Mouse (Mus musculus) stomach, embryonic 16.5 days (tissue): ENCODE data around the gene Vmn1r4. TPM values are rescaled to one million over a fixed set of nuclear protein-coding genes. Genes with fewer than 3 reads are reported as not detected.

Experiments
- ATAC-seq: fragments of 200-750 bp; cut with Nextera tagmentation; 2 replicates; pipeline ENCODE4 v1.8.0; 2017; ENCODE audit warnings: moderate number of reproducible peaks, moderate TSS enrichment; ENCODE audit not compliant: insufficient read depth, low FRiP score
- H3K27ac ChIP-seq: fragments of 300-500 bp; sonication (generic); 2 replicates; pipeline ENCODE4 v1.5.1; 2014; ENCODE audit warnings: low read length
- H3K27me3 ChIP-seq: fragments of 300-500 bp; sonication (generic); 2 replicates; pipeline ENCODE4 v1.6.1; 2014; ENCODE audit warnings: low read length, control low read depth, mixed read lengths; ENCODE audit not compliant: control insufficient read depth, insufficient read depth
- H3K36me3 ChIP-seq: fragments of 300-500 bp; sonication (generic); 2 replicates; pipeline ENCODE4 v1.6.1; 2014; ENCODE audit warnings: low read length; ENCODE audit not compliant: control insufficient read depth, insufficient read depth
- H3K4me1 ChIP-seq: fragments of 300-500 bp; sonication (generic); 2 replicates; pipeline ENCODE4 v1.6.1; 2014; ENCODE audit warnings: low read length, control low read depth, mixed read lengths; ENCODE audit not compliant: control insufficient read depth, insufficient read depth
- H3K4me2 ChIP-seq: fragments of 300-500 bp; sonication (generic); 2 replicates; pipeline ENCODE4 v1.6.1; 2014; ENCODE audit warnings: low read depth, low read length, mixed read lengths
- H3K4me3 ChIP-seq: fragments of 300-500 bp; sonication (generic); replicated peaks from 2 replicates; pipeline ENCODE4 v1.5.1; 2014; ENCODE audit warnings: mild to moderate bottlenecking, low read length
- H3K9ac ChIP-seq: fragments of 300-500 bp; sonication (generic); 2 replicates; pipeline ENCODE4 v1.6.1; 2014; ENCODE audit warnings: low read length
- H3K9me3 ChIP-seq: fragments of 300-500 bp; sonication (generic); replicated peaks from 2 replicates; pipeline ENCODE4 v1.6.1; 2016; ENCODE audit warnings: low read length, control low read depth; ENCODE audit not compliant: control insufficient read depth
- WGBS: fragments of 180-500 bp; shearing (Covaris S2); extraction: QIAGEN DNeasy Blood & Tissue Kit; methylation state at CpG from one replicate; pipeline ENCODE4 v1.1.7; 2014; 5-methylcytosine and 5-hydroxymethylcytosine counted together
- polyA plus RNA-seq: library from polyadenylated mRNA; unstranded; fragments of >200 nt; fragmentation: Nextera tagmentation; extraction: Ambion mirVana; gene quantifications from 2 replicates; pipeline ENCODE4 v1.2.1, GENCODE M21; 2015

Gene Vmn1r4
- polyA plus RNA-seq, 1 experiment from 2014 or later, result 0.21 TPM

GRCm38 (mm10) chr6:56901824-56902386, 21.9 kb upstream of the Vmn1r4 start:
- peaks cover 30% of the 10 kb centered on the region for H3K4me1 ChIP-seq
- 27% methylated on average over 12 of the region's 12 CpGs for WGBS
- peak; percentile 96 for ATAC-seq
- H3K27me3 ChIP-seq, result no peaks in the 10 kb centered on the region
- H3K9me3 ChIP-seq, result no peaks in the 10 kb centered on the region
- peak overlapping the region; percentile 27 for H3K4me3 ChIP-seq
- peak overlapping the region; percentile 47 for H3K4me2 ChIP-seq
- peak overlapping the region; percentile 89 for H3K27ac ChIP-seq
- H3K36me3 ChIP-seq, result no peaks in the 10 kb centered on the region
- 0 out of 2 replicates have a peak overlapping the region, but pooled peaks have one; percentile 26 for H3K9ac ChIP-seq

- ATAC-seq, result no peak
- Histone ChIP-seq H3K9ac (no peak overlapping the region), H3K9me3 (no peaks in the 10 kb centered on the region), H3K36me3 (no peaks in the 10 kb centered on the region), H3K27ac (peak overlapping the region; percentile 89), H3K27me3 (no peaks in the 10 kb centered on the region), H3K4me3 (no peak overlapping the region), H3K4me1 (peaks cover 30% of the 10 kb centered on the region), H3K4me2 (no peak overlapping the region)
- 66% methylated on average over 7 of the region's 7 CpGs for WGBS
Measured at GRCm38 (mm10) chr6:56902606-56903520, 21.0 kb upstream of the Vmn1r4 start.

GRCm38 (mm10) chr6:56903831-56904230, 20.0 kb upstream of the Vmn1r4 start:
- peaks cover 30% of the 10 kb centered on the region for H3K4me1 ChIP-seq
- no peak overlapping the region for H3K4me2 ChIP-seq
- no peak overlapping the region for H3K4me3 ChIP-seq
- no peaks in the 10 kb centered on the region for H3K36me3 ChIP-seq
- H3K9me3 ChIP-seq, result no peaks in the 10 kb centered on the region
- WGBS, result 21% methylated on average over 6 of the region's 6 CpGs
- peak overlapping the region; percentile 76 for H3K27ac ChIP-seq
- H3K9ac ChIP-seq, result peak overlapping the region; percentile 12; the same call in 1 of the 2 replicates
- H3K27me3 ChIP-seq, result no peaks in the 10 kb centered on the region
- ATAC-seq, result no peak

- Histone ChIP-seq H3K9me3 (no peaks in the 10 kb centered on the region), H3K27ac (peak overlapping the region; percentile 76; the same call in 1 of the 2 replicates), H3K9ac (no peak overlapping the region), H3K27me3 (no peaks in the 10 kb centered on the region), H3K4me3 (no peak overlapping the region), H3K36me3 (no peaks in the 10 kb centered on the region), H3K4me1 (peaks cover 30% of the 10 kb centered on the region), H3K4me2 (no peak overlapping the region)
- 73% methylated on average over 1 of the region's 1 CpGs for WGBS
- no peak for ATAC-seq
Measured at GRCm38 (mm10) chr6:56904330-56904729, 19.5 kb upstream of the Vmn1r4 start.

- Histone ChIP-seq H3K9me3 (no peaks in the 10 kb centered on the region), H3K27me3 (no peaks in the 10 kb centered on the region), H3K4me1 (peaks cover 30% of the 10 kb centered on the region), H3K9ac (no peak overlapping the region), H3K4me3 (no peak overlapping the region), H3K27ac (peak overlapping the region; percentile 57; the same call in 1 of the 2 replicates), H3K36me3 (no peaks in the 10 kb centered on the region), H3K4me2 (no peak overlapping the region)
- WGBS, result 55% methylated on average over 2 of the region's 2 CpGs
- no peak for ATAC-seq
Measured at GRCm38 (mm10) chr6:56904982-56905381, 18.8 kb upstream of the Vmn1r4 start.

GRCm38 (mm10) chr6:56905486-56905885, 18.3 kb upstream of the Vmn1r4 start:
- no peak overlapping the region for H3K4me3 ChIP-seq
- H3K9ac ChIP-seq, result no peak overlapping the region
- no peaks in the 10 kb centered on the region for H3K9me3 ChIP-seq
- no peak overlapping the region for H3K27ac ChIP-seq
- H3K27me3 ChIP-seq, result no peaks in the 10 kb centered on the region
- no peak overlapping the region for H3K4me2 ChIP-seq
- no peaks in the 10 kb centered on the region for H3K36me3 ChIP-seq
- ATAC-seq, result no peak
- H3K4me1 ChIP-seq, result peaks cover 30% of the 10 kb centered on the region
- WGBS, result 75% methylated on average over 5 of the region's 5 CpGs

GRCm38 (mm10) chr6:56906121-56906846, 17.5 kb upstream of the Vmn1r4 start:
- 74% methylated on average over 8 of the region's 8 CpGs for WGBS

GRCm38 (mm10) chr6:56907973-56908372, 15.8 kb upstream of the Vmn1r4 start:
- H3K4me1 ChIP-seq, result peaks cover 18% of the 10 kb centered on the region
- no peak overlapping the region for H3K4me3 ChIP-seq
- H3K36me3 ChIP-seq, result no peaks in the 10 kb centered on the region
- H3K27ac ChIP-seq, result no peak overlapping the region
- H3K9ac ChIP-seq, result no peak overlapping the region
- 96% methylated on average over 3 of the region's 3 CpGs for WGBS
- ATAC-seq, result no peak
- no peak overlapping the region for H3K4me2 ChIP-seq
- H3K9me3 ChIP-seq, result no peaks in the 10 kb centered on the region
- H3K27me3 ChIP-seq, result no peaks in the 10 kb centered on the region

More at GRCm38 (mm10) chr6:56906121-56906846, 17.5 kb upstream of the Vmn1r4 start:
- H3K9ac ChIP-seq, result no peak overlapping the region
- no peak overlapping the region for H3K27ac ChIP-seq
- ATAC-seq, result no peak
- H3K9me3 ChIP-seq, result no peaks in the 10 kb centered on the region
- H3K27me3 ChIP-seq, result no peaks in the 10 kb centered on the region
- no peak overlapping the region for H3K4me3 ChIP-seq
- no peaks in the 10 kb centered on the region for H3K36me3 ChIP-seq
- H3K4me1 ChIP-seq, result peaks cover 27% of the 10 kb centered on the region
- no peak overlapping the region for H3K4me2 ChIP-seq

GRCm38 (mm10) chr6:56908397-56908796, 15.4 kb upstream of the Vmn1r4 start:
- Histone ChIP-seq H3K36me3 (no peaks in the 10 kb centered on the region), H3K4me2 (no peak overlapping the region), H3K27me3 (no peaks in the 10 kb centered on the region), H3K9me3 (no peaks in the 10 kb centered on the region), H3K4me1 (peaks cover 19% of the 10 kb centered on the region), H3K27ac (no peak overlapping the region), H3K9ac (no peak overlapping the region), H3K4me3 (no peak overlapping the region)
- 94% methylated on average over 2 of the region's 2 CpGs for WGBS
- no peak for ATAC-seq
